Mouse (Mus musculus): ENCODE results near the gene Plekhb1.

The Plekhb1 gene

GRCm38 (mm10) chr7:100662231-100662630 is at the start of gene Plekhb1:
TSS of gene Plekhb1 (minus strand) at chr7:100662414.
- DNase-seq: no peak

- no peak for DNase-seq
Observed at GRCm38 (mm10) chr7:100706883-100707480, 44.8 kb upstream of the Plekhb1 start.

- peak; percentile 86 to 88 for DNase-seq
Observed at GRCm38 (mm10) chr7:100706143-100706841, 44.1 kb upstream of the Plekhb1 start, which contains the start of gene Fam168a. TSS of gene Fam168a (plus strand) at chr7:100706635.

- DNase-seq: no peak
Observed at GRCm38 (mm10) chr7:100699771-100700770, 37.9 kb upstream of the Plekhb1 start.

GRCm38 (mm10) chr7:100693199-100693598 is 31.0 kb upstream of the Plekhb1 start:
- no peak for DNase-seq

GRCm38 (mm10) chr7:100688471-100688870 is 26.3 kb upstream of the Plekhb1 start:
- DNase-seq: no peak

GRCm38 (mm10) chr7:100685061-100686030 is 23.1 kb upstream of the Plekhb1 start:
- DNase-seq: peak; percentile 38 to 74

- DNase-seq: peak in 1 of 2 experiments; percentile 39
Observed at GRCm38 (mm10) chr7:100684538-100684937, 22.3 kb upstream of the Plekhb1 start.

GRCm38 (mm10) chr7:100684081-100684480 is 21.9 kb upstream of the Plekhb1 start:
- no peak for DNase-seq

GRCm38 (mm10) chr7:100683241-100683640 is 21.0 kb upstream of the Plekhb1 start:
- DNase-seq: no peak

GRCm38 (mm10) chr7:100681132-100681531 is 18.9 kb upstream of the Plekhb1 start:
- no peak for DNase-seq

- no peak for DNase-seq
Observed at GRCm38 (mm10) chr7:100678948-100679880, 17.0 kb upstream of the Plekhb1 start.

- no peak for DNase-seq
Observed at GRCm38 (mm10) chr7:100678052-100678451, 15.8 kb upstream of the Plekhb1 start.

- DNase-seq: no peak
Observed at GRCm38 (mm10) chr7:100674941-100675340, 12.7 kb upstream of the Plekhb1 start.

- no peak for DNase-seq
Observed at GRCm38 (mm10) chr7:100673452-100673851, 11.2 kb upstream of the Plekhb1 start.

- no peak for DNase-seq
Observed at GRCm38 (mm10) chr7:100670646-100671045, 8.4 kb upstream of the Plekhb1 start.

- DNase-seq: no peak
Observed at GRCm38 (mm10) chr7:100663729-100664304, 1.6 kb upstream of the Plekhb1 start.

GRCm38 (mm10) chr7:100663190-100663589 is 976 bp upstream of the Plekhb1 start:
- peak; percentile 46 to 81 for DNase-seq

- DNase-seq: no peak
Observed at GRCm38 (mm10) chr7:100661264-100661663, 950 bp downstream of the Plekhb1 start.

- no peak for DNase-seq
Observed at GRCm38 (mm10) chr7:100658093-100658578, 4.1 kb downstream of the Plekhb1 start.
